Comparison of ENCODE assay signal across 7 mouse cellular contexts in genomic region chr10:81319330-81319699, GRCm38 (mm10). TPM values are rescaled to one million over a fixed set of nuclear protein-coding genes. Genes with fewer than 3 reads are reported as not detected.
A peak's percentile ranks its signal among the peaks of the same experiment; 100 is the strongest.
DNase-seq lines count a peak whose midpoint lies in the region; ATAC-seq and TF ChIP-seq lines count a peak whose summit lies in the region.

No protein-coding gene starts in this region.

- no peak for TF ChIP-seq POLR2A in cerebellum, adult 2 months (IDR thresholded peaks at IDR 0.05; ENCODE audit: borderline replicate concordance, insufficient read depth, low read length)

- H3K9me3 ChIP-seq in heart, embryonic 15.5 days (replicated peaks), result no peaks in the 10 kb centered on the region
- no peaks in the 10 kb centered on the region for H3K9me3 ChIP-seq in liver, embryonic 15.5 days (replicated peaks)

- DNase-seq in retina, postnatal 1 day, result peak; percentile 38
- DNase-seq in retina, embryonic 14.5 days (ENCODE audit: low spot score), result no peak
- peak in 1 of 2 experiments; percentile 44 for DNase-seq in cerebellum, adult 2 months
- no peak for DNase-seq in T-cell, adult 2 months (ENCODE audit: low spot score)
- no peak for DNase-seq in right cerebral cortex, postnatal 36 days (ENCODE audit: low spot score in 2 of 2)

- H3K4me2 ChIP-seq in heart, embryonic 15.5 days, result peak overlapping the region; percentile 65
- H3K4me2 ChIP-seq in liver, embryonic 15.5 days, result peak overlapping the region; percentile 87

- peak; percentile 32; the same call in 1 of the 2 replicates for TF ChIP-seq CTCF in cerebellum, adult 2 months (IDR thresholded peaks at IDR 0.05; ENCODE audit: borderline replicate concordance, insufficient read depth, low read depth, low read length)

- no peaks in the 10 kb centered on the region for H3K27me3 ChIP-seq in cerebellum, adult 2 months (ENCODE audit: control insufficient read depth, insufficient read depth, low read length)
- no peaks in the 10 kb centered on the region for H3K27me3 ChIP-seq in heart, embryonic 15.5 days
- H3K27me3 ChIP-seq in liver, embryonic 15.5 days, result no peaks in the 10 kb centered on the region

- H3K4me3 ChIP-seq in cerebellum, adult 2 months (replicated peaks; ENCODE audit: insufficient read depth, low read depth, low read length), result no peak overlapping the region
- peak overlapping the region; percentile 80 for H3K4me3 ChIP-seq in heart, embryonic 15.5 days
- peak overlapping the region; percentile 94 for H3K4me3 ChIP-seq in liver, embryonic 15.5 days (replicated peaks)

- no peak for ATAC-seq in heart, embryonic 15.5 days (replicated peaks; ENCODE audit: insufficient number of reproducible peaks, insufficient read depth, low FRiP score, low read depth)
- no peak for ATAC-seq in liver, embryonic 15.5 days (ENCODE audit: insufficient read depth)

- 9% methylated on average over 8 of the region's 8 CpGs for WGBS in cerebellum, adult 2 months
- WGBS in heart, embryonic 15.5 days, result 37% methylated on average over 8 of the region's 8 CpGs
- WGBS in liver, embryonic 15.5 days (ENCODE audit: insufficient replicate concordance), result 26% methylated on average over 8 of the region's 8 CpGs

- H3K27ac ChIP-seq in cerebellum, adult 2 months (ENCODE audit: insufficient read depth, low read length), result no peak overlapping the region
- peak overlapping the region; percentile 91 for H3K27ac ChIP-seq in heart, embryonic 15.5 days
- H3K27ac ChIP-seq in liver, embryonic 15.5 days (replicated peaks), result peak overlapping the region; percentile 92

- H3K9ac ChIP-seq in heart, embryonic 15.5 days, result peak overlapping the region; percentile 53
- H3K9ac ChIP-seq in liver, embryonic 15.5 days, result peak overlapping the region; percentile 52

- peaks cover 41% of the 10 kb centered on the region for H3K36me3 ChIP-seq in heart, embryonic 15.5 days
- H3K36me3 ChIP-seq in liver, embryonic 15.5 days (replicated peaks), result peaks cover 53% of the 10 kb centered on the region

- peaks cover 17% of the 10 kb centered on the region; the same call in 1 of the 2 replicates for H3K4me1 ChIP-seq in cerebellum, adult 2 months (ENCODE audit: control insufficient read depth, insufficient read depth, low read length)
- peaks cover 47% of the 10 kb centered on the region for H3K4me1 ChIP-seq in heart, embryonic 15.5 days (replicated peaks)
- H3K4me1 ChIP-seq in liver, embryonic 15.5 days (replicated peaks), result peaks cover 63% of the 10 kb centered on the region

RNA-seq across cellular contexts. Expression of gene Cactin, which starts 1.6 kb away (rescaled TPM):
- polyA plus RNA-seq in cerebellum, adult 2 months (2012; rRNA removed), result 36.3 and 36.9 TPM in 2 replicates
- polyA plus RNA-seq in heart, embryonic 15.5 days (2015; fragmentation: Nextera tagmentation; extraction: Ambion mirVana), result 23.5 and 34.1 TPM in 2 replicates
- 24.3 and 29.5 TPM in 2 replicates for polyA plus RNA-seq in liver, embryonic 15.5 days (2015; fragmentation: Nextera tagmentation; extraction: Ambion mirVana)

RNA-seq across cellular contexts. Expression of gene Tbxa2r, which starts 9.2 kb away (rescaled TPM):
- polyA plus RNA-seq in cerebellum, adult 2 months (2012; rRNA removed), result 2.2 and 3.2 TPM in 2 replicates
- polyA plus RNA-seq in heart, embryonic 15.5 days (2015; fragmentation: Nextera tagmentation; extraction: Ambion mirVana), result 11.3 and 17.9 TPM in 2 replicates
- 4.0 and 5.0 TPM in 2 replicates for polyA plus RNA-seq in liver, embryonic 15.5 days (2015; fragmentation: Nextera tagmentation; extraction: Ambion mirVana)

RNA-seq across cellular contexts. Expression of gene Gipc3, which starts 23.8 kb away (rescaled TPM):
- polyA plus RNA-seq in cerebellum, adult 2 months (2012; rRNA removed), result 0.97 and 1.0 TPM in 2 replicates
- 0.04 TPM in 1 of 2 replicates, not detected in the other for polyA plus RNA-seq in heart, embryonic 15.5 days (2015; fragmentation: Nextera tagmentation; extraction: Ambion mirVana)
- polyA plus RNA-seq in liver, embryonic 15.5 days (2015; fragmentation: Nextera tagmentation; extraction: Ambion mirVana), result not detected in 2 replicates

RNA-seq across cellular contexts. Expression of gene Pip5k1c, which starts 26.6 kb away (rescaled TPM):
- 288 and 314 TPM in 2 replicates for polyA plus RNA-seq in cerebellum, adult 2 months (2012; rRNA removed)
- polyA plus RNA-seq in heart, embryonic 15.5 days (2015; fragmentation: Nextera tagmentation; extraction: Ambion mirVana), result 26.2 and 38.2 TPM in 2 replicates
- polyA plus RNA-seq in liver, embryonic 15.5 days (2015; fragmentation: Nextera tagmentation; extraction: Ambion mirVana), result 13.4 and 15.2 TPM in 2 replicates

RNA-seq across cellular contexts. Expression of gene Tjp3, which starts 27.9 kb away (rescaled TPM):
- 0.51 and 1.2 TPM in 2 replicates for polyA plus RNA-seq in cerebellum, adult 2 months (2012; rRNA removed)
- polyA plus RNA-seq in heart, embryonic 15.5 days (2015; fragmentation: Nextera tagmentation; extraction: Ambion mirVana), result 3.2 and 4.3 TPM in 2 replicates
- polyA plus RNA-seq in liver, embryonic 15.5 days (2015; fragmentation: Nextera tagmentation; extraction: Ambion mirVana), result 0.93 and 1.4 TPM in 2 replicates
